Mouse (Mus musculus) forebrain, embryonic 15.5 days (tissue): ENCODE results near the gene Klrg2. TPM values are rescaled to one million over a fixed set of nuclear protein-coding genes. Genes with fewer than 3 reads are reported as not detected.

Experiments used
- ATAC-seq: fragments of 200-750 bp; cut with Nextera tagmentation; replicated peaks from 2 replicates; pipeline ENCODE4 v1.8.0; 2017; ENCODE audit warnings: mild to moderate bottlenecking, moderate TSS enrichment, moderate library complexity
- H3K27ac ChIP-seq: fragments of 300-500 bp; sonication (generic); replicated peaks from 2 replicates; pipeline ENCODE4 v1.5.1; 2015; ENCODE audit warnings: mild to moderate bottlenecking, inconsistent platforms
- H3K27me3 ChIP-seq: fragments of 300-500 bp; sonication (generic); 2 replicates; pipeline ENCODE4 v1.6.1; 2015; ENCODE audit warnings: inconsistent platforms
- H3K36me3 ChIP-seq: fragments of 300-500 bp; sonication (generic); 2 replicates; pipeline ENCODE4 v1.6.1; 2015; ENCODE audit warnings: mild to moderate bottlenecking, inconsistent platforms
- H3K4me1 ChIP-seq: fragments of 300-500 bp; sonication (generic); 2 replicates; pipeline ENCODE4 v1.6.1; 2015; ENCODE audit warnings: inconsistent platforms
- H3K4me2 ChIP-seq: fragments of 300-500 bp; sonication (generic); replicated peaks from 2 replicates; pipeline ENCODE4 v1.6.1; 2015; ENCODE audit warnings: mild to moderate bottlenecking, inconsistent platforms
- H3K4me3 ChIP-seq: fragments of 300-500 bp; sonication (generic); 2 replicates; pipeline ENCODE4 v1.5.1; 2015; ENCODE audit warnings: mild to moderate bottlenecking, inconsistent platforms
- H3K9ac ChIP-seq: fragments of 300-500 bp; sonication (generic); replicated peaks from 2 replicates; pipeline ENCODE4 v1.6.1; 2015; ENCODE audit warnings: mild to moderate bottlenecking, inconsistent platforms
- H3K9me3 ChIP-seq: fragments of 300-500 bp; sonication (generic); 2 replicates; pipeline ENCODE4 v1.6.1; 2016; ENCODE audit warnings: inconsistent platforms
- WGBS: fragments of 180-500 bp; shearing (Covaris S2); methylation state at CpG from one replicate; pipeline ENCODE4 v1.1.7; 2015; ENCODE audit warnings: mixed read lengths; 5-methylcytosine and 5-hydroxymethylcytosine counted together
- polyA plus RNA-seq: library from polyadenylated mRNA; unstranded; fragments of >200 nt; fragmentation: Nextera tagmentation; extraction: Ambion mirVana; gene quantifications from 2 replicates; pipeline ENCODE4 v1.2.1, GENCODE M21; 2015

The Klrg2 gene
- polyA plus RNA-seq, 1 experiment from 2014 or later = 0.14 TPM

GRCm38 (mm10) chr6:38627081-38627480 is 10.0 kb downstream of the Klrg2 start:
- no peak overlapping the region for H3K4me3 ChIP-seq
- H3K9me3 ChIP-seq = no peaks in the 10 kb centered on the region
- no peak for ATAC-seq
- no peaks in the 10 kb centered on the region for H3K4me1 ChIP-seq
- no peak overlapping the region for H3K9ac ChIP-seq
- H3K27me3 ChIP-seq = no peaks in the 10 kb centered on the region
- 97% methylated on average over 4 of the region's 4 CpGs for WGBS
- H3K36me3 ChIP-seq = no peaks in the 10 kb centered on the region
- no peak overlapping the region for H3K4me2 ChIP-seq
- no peak overlapping the region for H3K27ac ChIP-seq

DNA sequence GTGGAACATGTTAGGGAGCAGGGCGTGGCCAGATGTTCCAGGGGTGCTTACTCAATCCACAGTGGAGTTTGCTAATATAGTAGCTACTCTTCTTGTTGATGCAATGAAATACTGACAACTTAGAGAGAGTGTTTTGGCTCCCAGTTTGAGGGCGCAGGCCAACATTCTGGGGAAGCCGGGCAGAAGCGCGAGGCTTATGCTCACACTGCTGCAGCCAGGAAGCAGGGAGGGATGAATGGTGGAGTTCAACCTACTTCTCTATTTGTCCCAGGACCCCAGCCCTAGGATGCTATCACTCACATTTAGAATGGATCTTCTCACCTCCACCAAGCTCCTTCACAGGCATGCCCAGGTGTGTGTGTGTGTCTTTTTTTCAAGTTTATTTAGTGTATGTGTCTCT is 11.0 kb downstream of the Klrg2 start:
- no peaks in the 10 kb centered on the region for H3K4me1 ChIP-seq
- no peak overlapping the region for H3K4me2 ChIP-seq
- H3K27ac ChIP-seq = no peak overlapping the region
- 94% methylated on average over 5 of the region's 5 CpGs for WGBS
- no peaks in the 10 kb centered on the region for H3K27me3 ChIP-seq
- H3K9me3 ChIP-seq = no peaks in the 10 kb centered on the region
- H3K9ac ChIP-seq = no peak overlapping the region
- no peak for ATAC-seq
- no peak overlapping the region for H3K4me3 ChIP-seq
- no peaks in the 10 kb centered on the region for H3K36me3 ChIP-seq

- Histone ChIP-seq H3K27me3 (no peaks in the 10 kb centered on the region), H3K4me2 (no peak overlapping the region), H3K9ac (no peak overlapping the region), H3K4me1 (no peaks in the 10 kb centered on the region), H3K9me3 (no peaks in the 10 kb centered on the region), H3K36me3 (peaks cover 9% of the 10 kb centered on the region; the same call in 1 of the 2 replicates), H3K27ac (no peak overlapping the region), H3K4me3 (no peak overlapping the region)
- no peak for ATAC-seq
- 67% methylated on average over 1 of the region's 1 CpGs for WGBS
Observed at GRCm38 (mm10) chr6:38624439-38624838, 12.6 kb downstream of the Klrg2 start.

DNA sequence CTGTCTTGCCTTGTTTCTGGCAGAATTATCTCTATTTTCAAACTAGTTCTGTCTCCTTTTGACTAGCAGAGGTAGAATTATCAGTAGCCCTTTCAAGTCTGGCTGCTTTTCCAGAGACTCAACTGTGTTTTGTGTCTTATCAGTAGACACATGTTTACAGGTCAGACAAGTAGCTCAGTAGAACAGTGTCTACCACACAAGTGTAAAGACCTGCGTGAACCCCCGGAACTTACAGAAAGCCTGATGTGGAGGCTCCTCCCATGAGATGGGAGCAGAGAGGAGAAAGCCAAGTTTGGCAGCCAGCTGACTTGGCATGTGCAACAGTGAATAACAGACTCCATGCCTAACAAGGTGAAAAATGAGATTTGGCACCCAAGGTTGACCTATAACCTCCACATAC is 13.6 kb downstream of the Klrg2 start:
- H3K4me3 ChIP-seq = no peak overlapping the region
- ATAC-seq = no peak
- H3K27ac ChIP-seq = no peak overlapping the region
- peaks cover 19% of the 10 kb centered on the region for H3K36me3 ChIP-seq
- H3K27me3 ChIP-seq = no peaks in the 10 kb centered on the region
- H3K9ac ChIP-seq = no peak overlapping the region
- H3K4me2 ChIP-seq = no peak overlapping the region
- WGBS = 82% methylated on average over 2 of the region's 2 CpGs
- no peaks in the 10 kb centered on the region for H3K9me3 ChIP-seq
- H3K4me1 ChIP-seq = no peaks in the 10 kb centered on the region

DNA sequence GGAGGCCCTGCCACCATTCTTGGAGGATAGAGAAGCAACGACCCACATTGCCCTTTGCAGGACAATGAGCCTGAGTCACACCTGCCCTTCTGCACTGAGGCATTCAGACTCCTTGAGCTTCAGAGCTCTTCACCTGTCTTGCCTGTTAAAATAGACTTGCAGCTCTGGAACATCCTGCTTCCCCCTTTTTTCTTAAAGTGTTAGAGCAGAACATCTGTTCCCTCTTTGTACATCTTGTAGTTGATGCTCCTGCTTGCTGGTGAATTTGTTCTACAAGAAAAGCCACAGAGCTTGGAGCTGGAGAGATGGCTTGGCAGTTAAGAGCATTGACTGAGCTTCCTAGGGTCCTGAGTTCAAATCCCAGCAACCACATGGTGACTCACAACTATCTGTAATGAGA is 14.6 kb downstream of the Klrg2 start:
- H3K27me3 ChIP-seq = no peaks in the 10 kb centered on the region
- H3K9me3 ChIP-seq = no peaks in the 10 kb centered on the region
- WGBS = 95% methylated on average over 1 of the region's 1 CpGs
- no peak overlapping the region for H3K9ac ChIP-seq
- H3K36me3 ChIP-seq = peaks cover 28% of the 10 kb centered on the region
- ATAC-seq = no peak
- no peak overlapping the region for H3K4me3 ChIP-seq
- no peak overlapping the region for H3K4me2 ChIP-seq
- H3K4me1 ChIP-seq = no peaks in the 10 kb centered on the region
- H3K27ac ChIP-seq = no peak overlapping the region

GRCm38 (mm10) chr6:38609892-38610291 is 27.1 kb downstream of the Klrg2 start:
- Histone ChIP-seq H3K27me3 (no peaks in the 10 kb centered on the region), H3K4me1 (no peaks in the 10 kb centered on the region), H3K4me3 (no peak overlapping the region), H3K4me2 (no peak overlapping the region), H3K9ac (no peak overlapping the region), H3K9me3 (no peaks in the 10 kb centered on the region), H3K36me3 (peaks cover 28% of the 10 kb centered on the region), H3K27ac (no peak overlapping the region)
- 83% methylated on average over 2 of the region's 2 CpGs for WGBS
- ATAC-seq = no peak

GRCm38 (mm10) chr6:38597481-38597880 is 39.6 kb downstream of the Klrg2 start:
- Histone ChIP-seq H3K4me1 (no peaks in the 10 kb centered on the region), H3K4me2 (no peak overlapping the region), H3K27me3 (no peaks in the 10 kb centered on the region), H3K9me3 (no peaks in the 10 kb centered on the region), H3K4me3 (no peak overlapping the region), H3K36me3 (peaks cover 56% of the 10 kb centered on the region), H3K27ac (no peak overlapping the region), H3K9ac (no peak overlapping the region)
- no peak for ATAC-seq
- WGBS = 90% methylated on average over 4 of the region's 4 CpGs

- Histone ChIP-seq H3K4me1 (no peaks in the 10 kb centered on the region), H3K9ac (no peak overlapping the region), H3K36me3 (peaks cover 40% of the 10 kb centered on the region), H3K27me3 (no peaks in the 10 kb centered on the region), H3K4me3 (no peak overlapping the region), H3K4me2 (no peak overlapping the region), H3K27ac (no peak overlapping the region), H3K9me3 (no peaks in the 10 kb centered on the region)
- no peak for ATAC-seq
- WGBS = 97% methylated on average over 3 of the region's 3 CpGs
Observed at GRCm38 (mm10) chr6:38581711-38582110, 55.3 kb downstream of the Klrg2 start.

DNA sequence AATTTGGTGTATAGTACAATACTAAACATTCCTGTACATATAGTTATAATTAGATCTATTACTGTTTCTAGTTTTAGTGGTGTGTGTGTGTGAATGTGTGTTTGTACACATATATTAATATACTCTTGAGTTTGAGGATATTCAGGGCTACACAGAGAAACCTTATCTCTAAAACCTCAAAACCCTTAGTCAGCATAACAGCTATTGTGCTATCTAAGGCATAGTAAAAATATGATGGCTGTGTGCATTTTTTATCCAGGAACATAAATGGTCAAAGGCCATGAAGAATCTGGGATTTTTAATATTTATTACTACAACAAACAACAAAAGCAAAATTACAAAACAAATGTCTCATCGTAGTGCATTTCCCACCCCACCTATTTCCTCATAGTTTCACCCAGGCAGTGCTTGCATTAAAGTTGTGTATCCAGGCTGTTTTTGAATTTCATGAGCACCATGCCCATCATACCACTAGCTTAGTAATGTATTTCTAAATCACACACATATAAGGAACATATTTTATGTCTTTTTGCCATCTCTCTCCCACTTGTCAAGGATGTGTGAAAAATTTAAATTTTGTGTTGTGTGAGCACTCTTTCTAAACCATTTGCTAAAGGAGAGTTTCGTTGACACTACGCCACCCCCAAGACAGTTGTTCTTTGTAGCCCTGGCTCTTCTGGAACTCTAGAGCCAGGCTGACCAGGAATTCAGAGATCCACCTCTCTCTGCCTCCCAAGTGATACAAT is 56.8 kb downstream of the Klrg2 start:
- 96% methylated on average over 3 of the region's 3 CpGs for WGBS
- ATAC-seq = no peak
- Histone ChIP-seq H3K9ac (no peak overlapping the region), H3K36me3 (peaks cover 32% of the 10 kb centered on the region), H3K9me3 (no peaks in the 10 kb centered on the region), H3K4me1 (no peaks in the 10 kb centered on the region), H3K27ac (no peak overlapping the region), H3K4me3 (no peak overlapping the region), H3K4me2 (no peak overlapping the region), H3K27me3 (no peaks in the 10 kb centered on the region)

- Histone ChIP-seq H3K4me3 (no peak overlapping the region), H3K4me2 (no peak overlapping the region), H3K36me3 (peaks cover 39% of the 10 kb centered on the region), H3K27ac (no peak overlapping the region), H3K9ac (no peak overlapping the region), H3K9me3 (no peaks in the 10 kb centered on the region), H3K27me3 (no peaks in the 10 kb centered on the region), H3K4me1 (no peaks in the 10 kb centered on the region)
- WGBS = 93% methylated on average over 2 of the region's 2 CpGs
- ATAC-seq = no peak
Observed at GRCm38 (mm10) chr6:38576096-38576495, 60.9 kb downstream of the Klrg2 start.

Other genes starting within 250 kb of the Klrg2 start
- gene Ubn2, start 203.3 kb downstream of the Klrg2 start, polyA plus RNA-seq = 19.1 and 20.8 TPM in 2 replicates
- gene Fmc1, start 103.7 kb downstream of the Klrg2 start, polyA plus RNA-seq = 152 and 161 TPM in 2 replicates
- gene Luc7l2, start 85.9 kb downstream of the Klrg2 start, polyA plus RNA-seq = 40.0 and 41.5 TPM in 2 replicates
- 8.6 and 14.4 TPM in 2 replicates for gene Clec2l, start 25.8 kb upstream of the Klrg2 start, polyA plus RNA-seq
- 1.2 and 1.8 TPM in 2 replicates for gene Tbxas1, start 238.2 kb upstream of the Klrg2 start, polyA plus RNA-seq
- 29.2 and 29.7 TPM in 2 replicates for gene Hipk2, start 238.9 kb upstream of the Klrg2 start, polyA plus RNA-seq